Mouse (Mus musculus): ENCODE results near the gene Sla2. TPM values are rescaled to one million over a fixed set of nuclear protein-coding genes. Genes with fewer than 3 reads are reported as not detected.

The Sla2 gene
- total and polyA plus RNA-seq, 3 experiments = 0.62 to 0.98 (median 0.83) TPM

- Histone ChIP-seq H3K36me3 (replicated peaks) (no peaks in the 10 kb centered on the region), H3K9me3 (replicated peaks) (no peaks in the 10 kb centered on the region), H3K27me3 (ENCODE audit: insufficient read depth, low read length) (peaks cover 2% of the 10 kb centered on the region; the same call in 1 of the 2 replicates), H3K4me3 (ENCODE audit: low read depth, low read length) (no peak overlapping the region; the same call in 1 of the 2 replicates), H3K4me1 (ENCODE audit: insufficient read depth, low read depth, low read length) (peaks cover 74% of the 10 kb centered on the region)
- DNase-seq (ENCODE audit: low spot score) (no peak), ATAC-seq (ENCODE audit: extremely low read depth, insufficient number of reproducible peaks, low FRiP score, poor library complexity, severe bottlenecking) (no peak)
- TF ChIP-seq POLR2AphosphoS5 (IDR thresholded peaks at IDR 0.05; ENCODE audit: insufficient replicate concordance, low read depth, low read length) = no peak
These were observed 2.4 kb downstream of the Sla2 start for GRCm38 (mm10) chr2:156884396-156885211.

GRCm38 (mm10) chr2:156882431-156883001 lies 4.5 kb downstream of the Sla2 start:
- no peaks in the 10 kb centered on the region; the same call in 1 of the 2 replicates for H3K27me3 ChIP-seq (ENCODE audit: insufficient read depth, low read length)
- peak overlapping the region; percentile 52; the same call in 1 of the 2 replicates for H3K4me3 ChIP-seq (ENCODE audit: low read depth, low read length)
- H3K4me1 ChIP-seq (ENCODE audit: insufficient read depth, low read depth, low read length) = peaks cover 90% of the 10 kb centered on the region
- H3K36me3 ChIP-seq (replicated peaks) = no peaks in the 10 kb centered on the region
- DNase-seq (ENCODE audit: low spot score) (peak; percentile 83), ATAC-seq (ENCODE audit: extremely low read depth, insufficient number of reproducible peaks, low FRiP score, poor library complexity, severe bottlenecking) (peak; percentile 82)
- no peaks in the 10 kb centered on the region for H3K9me3 ChIP-seq (replicated peaks)
- TF ChIP-seq TAL1 (conservative IDR thresholded peaks at IDR 0.05; ENCODE audit: low read depth, low read length) (peak; percentile 44), POLR2AphosphoS5 (IDR thresholded peaks at IDR 0.05; ENCODE audit: insufficient replicate concordance, low read depth, low read length) (no peak)

GRCm38 (mm10) chr2:156879541-156879940 lies 7.5 kb downstream of the Sla2 start:
- no peaks in the 10 kb centered on the region for H3K27me3 ChIP-seq (ENCODE audit: insufficient read depth, low read length)
- peaks cover 22% of the 10 kb centered on the region for H3K36me3 ChIP-seq (replicated peaks)
- H3K9me3 ChIP-seq (replicated peaks) = no peaks in the 10 kb centered on the region
- peaks cover 75% of the 10 kb centered on the region for H3K4me1 ChIP-seq (ENCODE audit: insufficient read depth, low read depth, low read length)
- ATAC-seq (ENCODE audit: extremely low read depth, insufficient number of reproducible peaks, low FRiP score, poor library complexity, severe bottlenecking) = no peak
- no peak for TF ChIP-seq POLR2AphosphoS5 (IDR thresholded peaks at IDR 0.05; ENCODE audit: insufficient replicate concordance, low read depth, low read length)
- no peak for TF ChIP-seq GATA2 (IDR thresholded peaks at IDR 0.05; ENCODE audit: borderline replicate concordance, low read depth, low read length)
- TF ChIP-seq GATA1 (IDR thresholded peaks at IDR 0.05; ENCODE audit: borderline replicate concordance, low read length) = no peak
- TF ChIP-seq TAL1 (conservative IDR thresholded peaks at IDR 0.05; ENCODE audit: low read depth, low read length) = no peak
- TF ChIP-seq CTCF (IDR thresholded peaks at IDR 0.05; ENCODE audit: low read depth, low read length) = no peak
- DNase-seq (ENCODE audit: low spot score) = no peak
- H3K4me3 ChIP-seq (ENCODE audit: low read depth, low read length) = no peak overlapping the region; the same call in 1 of the 2 replicates

GRCm38 (mm10) chr2:156877726-156878125 lies 9.3 kb downstream of the Sla2 start:
- DNase-seq (ENCODE audit: low spot score) (peak; percentile 42), ATAC-seq (ENCODE audit: extremely low read depth, insufficient number of reproducible peaks, low FRiP score, poor library complexity, severe bottlenecking) (no peak)
- H3K27me3 ChIP-seq (ENCODE audit: insufficient read depth, low read length) = no peaks in the 10 kb centered on the region
- H3K4me1 ChIP-seq (ENCODE audit: insufficient read depth, low read depth, low read length) = peaks cover 80% of the 10 kb centered on the region
- H3K36me3 ChIP-seq (replicated peaks) = peaks cover 40% of the 10 kb centered on the region
- H3K4me3 ChIP-seq (ENCODE audit: low read depth, low read length) = no peak overlapping the region; the same call in 1 of the 2 replicates
- no peak for TF ChIP-seq GATA2 (IDR thresholded peaks at IDR 0.05; ENCODE audit: borderline replicate concordance, low read depth, low read length)
- no peaks in the 10 kb centered on the region for H3K9me3 ChIP-seq (replicated peaks)

GRCm38 (mm10) chr2:156874760-156875510 lies 12.1 kb downstream of the Sla2 start:
- Histone ChIP-seq H3K4me3 (ENCODE audit: low read depth, low read length) (no peak overlapping the region), H3K9me3 (replicated peaks) (no peaks in the 10 kb centered on the region), H3K4me1 (ENCODE audit: insufficient read depth, low read depth, low read length) (peaks cover 79% of the 10 kb centered on the region), H3K36me3 (replicated peaks) (peaks cover 68% of the 10 kb centered on the region), H3K27me3 (ENCODE audit: insufficient read depth, low read length) (no peaks in the 10 kb centered on the region)
- DNase-seq (ENCODE audit: low spot score) (no peak), ATAC-seq (ENCODE audit: extremely low read depth, insufficient number of reproducible peaks, low FRiP score, poor library complexity, severe bottlenecking) (no peak)
- no peak for TF ChIP-seq TAL1 (conservative IDR thresholded peaks at IDR 0.05; ENCODE audit: low read depth, low read length)
- no peak for TF ChIP-seq POLR2AphosphoS5 (IDR thresholded peaks at IDR 0.05; ENCODE audit: insufficient replicate concordance, low read depth, low read length)
- no peak for TF ChIP-seq GATA2 (IDR thresholded peaks at IDR 0.05; ENCODE audit: borderline replicate concordance, low read depth, low read length)
- TF ChIP-seq CTCF (IDR thresholded peaks at IDR 0.05; ENCODE audit: low read depth, low read length) = no peak
- no peak for TF ChIP-seq GATA1 (IDR thresholded peaks at IDR 0.05; ENCODE audit: borderline replicate concordance, low read length)

GRCm38 (mm10) chr2:156874047-156874759 lies 12.8 kb downstream of the Sla2 start:
- TF ChIP-seq POLR2AphosphoS5 (IDR thresholded peaks at IDR 0.05; ENCODE audit: insufficient replicate concordance, low read depth, low read length) (no peak), TAL1 (conservative IDR thresholded peaks at IDR 0.05; ENCODE audit: low read depth, low read length) (no peak), GATA2 (IDR thresholded peaks at IDR 0.05; ENCODE audit: borderline replicate concordance, low read depth, low read length) (no peak), GATA1 (IDR thresholded peaks at IDR 0.05; ENCODE audit: borderline replicate concordance, low read length) (no peak), CTCF (IDR thresholded peaks at IDR 0.05; ENCODE audit: low read depth, low read length) (no peak)
- Histone ChIP-seq H3K9me3 (replicated peaks) (no peaks in the 10 kb centered on the region), H3K27me3 (ENCODE audit: insufficient read depth, low read length) (no peaks in the 10 kb centered on the region), H3K4me1 (ENCODE audit: insufficient read depth, low read depth, low read length) (peaks cover 79% of the 10 kb centered on the region), H3K36me3 (replicated peaks) (peaks cover 76% of the 10 kb centered on the region), H3K4me3 (ENCODE audit: low read depth, low read length) (no peak overlapping the region)
- no peak for DNase-seq (ENCODE audit: low spot score)
- ATAC-seq (ENCODE audit: extremely low read depth, insufficient number of reproducible peaks, low FRiP score, poor library complexity, severe bottlenecking) = no peak
